Mouse (Mus musculus) forebrain, embryonic 13.5 days (tissue): ENCODE data around the gene Lrp2. TPM values are rescaled to one million over a fixed set of nuclear protein-coding genes. Genes with fewer than 3 reads are reported as not detected.

Experiments used
- ATAC-seq: fragments of 200-750 bp; cut with Nextera tagmentation; 2 replicates; pipeline ENCODE4 v1.8.0; 2017
- H3K27ac ChIP-seq: fragments of 300-500 bp; sonication (generic); 2 replicates; pipeline ENCODE4 v1.5.1; 2015; ENCODE audit warnings: inconsistent platforms, mild to moderate bottlenecking, moderate library complexity
- H3K27me3 ChIP-seq: fragments of 300-500 bp; sonication (generic); 2 replicates; pipeline ENCODE4 v1.6.1; 2015; ENCODE audit warnings: mild to moderate bottlenecking, inconsistent platforms
- H3K36me3 ChIP-seq: fragments of 300-500 bp; sonication (generic); 2 replicates; pipeline ENCODE4 v1.6.1; 2015; ENCODE audit warnings: mild to moderate bottlenecking, inconsistent platforms; ENCODE audit not compliant: poor library complexity, severe bottlenecking
- H3K4me1 ChIP-seq: fragments of 300-500 bp; sonication (generic); 2 replicates; pipeline ENCODE4 v1.6.1; 2015; ENCODE audit warnings: inconsistent platforms
- H3K4me2 ChIP-seq: fragments of 300-500 bp; sonication (generic); 2 replicates; pipeline ENCODE4 v1.6.1; 2015; ENCODE audit warnings: inconsistent platforms, mild to moderate bottlenecking, moderate library complexity
- H3K4me3 ChIP-seq: fragments of 300-500 bp; sonication (generic); 2 replicates; pipeline ENCODE4 v1.5.1; 2015; ENCODE audit warnings: mild to moderate bottlenecking, inconsistent platforms
- H3K9ac ChIP-seq: fragments of 300-500 bp; sonication (generic); 2 replicates; pipeline ENCODE4 v1.6.1; 2015; ENCODE audit warnings: mild to moderate bottlenecking, inconsistent platforms
- H3K9me3 ChIP-seq: fragments of 300-500 bp; sonication (generic); replicated peaks from 2 replicates; pipeline ENCODE4 v1.6.1; 2016; ENCODE audit warnings: inconsistent platforms
- WGBS: fragments of 180-500 bp; shearing (Covaris S2); methylation state at CpG from one replicate; pipeline ENCODE4 v1.1.7; 2015; 5-methylcytosine and 5-hydroxymethylcytosine counted together
- polyA plus RNA-seq: library from polyadenylated mRNA; unstranded; fragments of >200 nt; fragmentation: Nextera tagmentation; extraction: Ambion mirVana; gene quantifications from 2 replicates; pipeline ENCODE4 v1.2.1, GENCODE M21; 2015

The Lrp2 gene
- 0.75 and 1.1 TPM in 2 replicates for polyA plus RNA-seq

- Histone ChIP-seq H3K27ac (no peak within 1 kb of the TSS; the same call in 1 of the 2 replicates), H3K4me3 (peak within 1 kb of the TSS; percentile 73), H3K36me3 (no peaks in the 10 kb centered on the region), H3K4me1 (peaks cover 39% of the 10 kb centered on the region), H3K9ac (peak within 1 kb of the TSS; percentile 65), H3K27me3 (peaks cover 70% of the 10 kb centered on the region), H3K9me3 (no peaks in the 10 kb centered on the region), H3K4me2 (peak within 1 kb of the TSS; percentile 99)
- WGBS, result under 1% methylated on average over 45 of the region's 45 CpGs
- ATAC-seq, result peak; percentile 83
Observed at GRCm38 (mm10) chr2:69585886-69586398, at the start of gene Lrp2. Gene Lrp2 (minus strand): TSS chr2:69586065.

- ATAC-seq, result peak; percentile 72
- H3K4me3 ChIP-seq, result peak overlapping the region; percentile 24
- WGBS, result 9% methylated on average over 11 of the region's 11 CpGs
Observed at GRCm38 (mm10) chr2:69635064-69635701, 49.3 kb upstream of the Lrp2 start.

GRCm38 (mm10) chr2:69631449-69631848 is 45.6 kb upstream of the Lrp2 start:
- Histone ChIP-seq H3K4me2 (no peak overlapping the region), H3K36me3 (no peaks in the 10 kb centered on the region), H3K27me3 (no peaks in the 10 kb centered on the region), H3K9ac (no peak overlapping the region), H3K27ac (no peak overlapping the region), H3K4me1 (no peaks in the 10 kb centered on the region), H3K4me3 (no peak overlapping the region), H3K9me3 (no peaks in the 10 kb centered on the region)
- no peak for ATAC-seq
- WGBS, result 83% methylated on average over 2 of the region's 2 CpGs

More at GRCm38 (mm10) chr2:69635064-69635701, 49.3 kb upstream of the Lrp2 start:
- H3K4me2 ChIP-seq, result peak overlapping the region; percentile 49
- no peaks in the 10 kb centered on the region for H3K4me1 ChIP-seq
- no peak overlapping the region for H3K27ac ChIP-seq
- H3K36me3 ChIP-seq, result no peaks in the 10 kb centered on the region
- no peaks in the 10 kb centered on the region for H3K27me3 ChIP-seq
- H3K9me3 ChIP-seq, result no peaks in the 10 kb centered on the region
- no peak overlapping the region for H3K9ac ChIP-seq

GRCm38 (mm10) chr2:69630792-69631191 is 44.9 kb upstream of the Lrp2 start:
- ATAC-seq, result no peak
- WGBS, result 96% methylated on average over 5 of the region's 5 CpGs
- Histone ChIP-seq H3K27ac (no peak overlapping the region), H3K9ac (no peak overlapping the region), H3K9me3 (no peaks in the 10 kb centered on the region), H3K4me3 (no peak overlapping the region), H3K4me2 (no peak overlapping the region), H3K27me3 (no peaks in the 10 kb centered on the region), H3K4me1 (no peaks in the 10 kb centered on the region), H3K36me3 (no peaks in the 10 kb centered on the region)

- H3K4me1 ChIP-seq, result no peaks in the 10 kb centered on the region
- no peaks in the 10 kb centered on the region for H3K27me3 ChIP-seq
- no peak overlapping the region for H3K27ac ChIP-seq
- H3K4me3 ChIP-seq, result no peak overlapping the region
- H3K9me3 ChIP-seq, result no peaks in the 10 kb centered on the region
- 94% methylated on average over 6 of the region's 6 CpGs for WGBS
- no peak for ATAC-seq
- H3K4me2 ChIP-seq, result no peak overlapping the region
- H3K36me3 ChIP-seq, result no peaks in the 10 kb centered on the region
- no peak overlapping the region for H3K9ac ChIP-seq
Observed at GRCm38 (mm10) chr2:69629914-69630313, 44.0 kb upstream of the Lrp2 start.

- Histone ChIP-seq H3K4me1 (no peaks in the 10 kb centered on the region), H3K27me3 (no peaks in the 10 kb centered on the region), H3K9me3 (no peaks in the 10 kb centered on the region), H3K36me3 (no peaks in the 10 kb centered on the region), H3K4me2 (no peak overlapping the region), H3K4me3 (no peak overlapping the region), H3K9ac (no peak overlapping the region), H3K27ac (no peak overlapping the region)
- 68% methylated on average over 17 of the region's 17 CpGs for WGBS
- no peak for ATAC-seq
Observed at GRCm38 (mm10) chr2:69629215-69629614, 43.4 kb upstream of the Lrp2 start.

- Histone ChIP-seq H3K27me3 (no peaks in the 10 kb centered on the region), H3K4me1 (no peaks in the 10 kb centered on the region), H3K4me3 (no peak overlapping the region), H3K9me3 (no peaks in the 10 kb centered on the region), H3K36me3 (no peaks in the 10 kb centered on the region), H3K27ac (no peak overlapping the region), H3K9ac (no peak overlapping the region), H3K4me2 (no peak overlapping the region)
- no peak for ATAC-seq
Observed at GRCm38 (mm10) chr2:69619286-69619685, 33.4 kb upstream of the Lrp2 start.

GRCm38 (mm10) chr2:69618336-69618735 is 32.5 kb upstream of the Lrp2 start:
- Histone ChIP-seq H3K4me1 (no peaks in the 10 kb centered on the region), H3K36me3 (no peaks in the 10 kb centered on the region), H3K27me3 (no peaks in the 10 kb centered on the region), H3K4me3 (no peak overlapping the region), H3K9me3 (no peaks in the 10 kb centered on the region), H3K27ac (no peak overlapping the region), H3K4me2 (no peak overlapping the region), H3K9ac (no peak overlapping the region)
- ATAC-seq, result no peak

- no peak overlapping the region for H3K9ac ChIP-seq
Observed at GRCm38 (mm10) chr2:69613237-69613636, 27.4 kb upstream of the Lrp2 start.

GRCm38 (mm10) chr2:69612716-69613115 is 26.9 kb upstream of the Lrp2 start:
- Histone ChIP-seq H3K36me3 (no peaks in the 10 kb centered on the region), H3K4me3 (no peak overlapping the region), H3K4me1 (peaks cover 4% of the 10 kb centered on the region; the same call in 1 of the 2 replicates), H3K9ac (no peak overlapping the region), H3K9me3 (no peaks in the 10 kb centered on the region), H3K27me3 (no peaks in the 10 kb centered on the region; the same call in 1 of the 2 replicates), H3K4me2 (no peak overlapping the region), H3K27ac (no peak overlapping the region)
- ATAC-seq, result no peak
- 35% methylated on average over 9 of the region's 9 CpGs for WGBS

More at GRCm38 (mm10) chr2:69613237-69613636, 27.4 kb upstream of the Lrp2 start:
- no peaks in the 10 kb centered on the region; the same call in 1 of the 2 replicates for H3K27me3 ChIP-seq
- H3K4me1 ChIP-seq, result peaks cover 4% of the 10 kb centered on the region; the same call in 1 of the 2 replicates
- WGBS, result 83% methylated on average over 4 of the region's 4 CpGs
- no peaks in the 10 kb centered on the region for H3K9me3 ChIP-seq
- no peaks in the 10 kb centered on the region for H3K36me3 ChIP-seq
- H3K4me2 ChIP-seq, result no peak overlapping the region
- no peak for ATAC-seq
- H3K27ac ChIP-seq, result no peak overlapping the region
- H3K4me3 ChIP-seq, result no peak overlapping the region

GRCm38 (mm10) chr2:69612237-69612636 is 26.4 kb upstream of the Lrp2 start:
- ATAC-seq, result no peak
- Histone ChIP-seq H3K27ac (no peak overlapping the region), H3K4me2 (peak overlapping the region; percentile 16; the same call in 1 of the 2 replicates), H3K4me1 (peaks cover 4% of the 10 kb centered on the region; the same call in 1 of the 2 replicates), H3K4me3 (no peak overlapping the region), H3K36me3 (no peaks in the 10 kb centered on the region), H3K9ac (no peak overlapping the region), H3K27me3 (no peaks in the 10 kb centered on the region; the same call in 1 of the 2 replicates), H3K9me3 (no peaks in the 10 kb centered on the region)
- WGBS, result 13% methylated on average over 10 of the region's 10 CpGs

- Histone ChIP-seq H3K9ac (no peak overlapping the region), H3K4me3 (no peak overlapping the region), H3K36me3 (no peaks in the 10 kb centered on the region), H3K9me3 (no peaks in the 10 kb centered on the region), H3K4me2 (no peak overlapping the region), H3K4me1 (no peaks in the 10 kb centered on the region), H3K27ac (no peak overlapping the region), H3K27me3 (no peaks in the 10 kb centered on the region)
- 89% methylated on average over 3 of the region's 3 CpGs for WGBS
- no peak for ATAC-seq
Observed at GRCm38 (mm10) chr2:69606621-69607020, 20.8 kb upstream of the Lrp2 start.
